Mouse (Mus musculus): ENCODE measurements around the gene Ampd1. TPM values are rescaled to one million over a fixed set of nuclear protein-coding genes. Genes with fewer than 3 reads are reported as not detected.
A peak's percentile ranks its signal among the peaks of the same experiment; 100 is the strongest.
"Not testable (repeated sequence)": the region's sequence is repeated elsewhere in the genome, so short reads cannot be mapped to it uniquely, and the experiment has no call there.

Gene Ampd1
- polyA plus RNA-seq, 1 experiment from 2014 or later: 0.19 TPM

DNA sequence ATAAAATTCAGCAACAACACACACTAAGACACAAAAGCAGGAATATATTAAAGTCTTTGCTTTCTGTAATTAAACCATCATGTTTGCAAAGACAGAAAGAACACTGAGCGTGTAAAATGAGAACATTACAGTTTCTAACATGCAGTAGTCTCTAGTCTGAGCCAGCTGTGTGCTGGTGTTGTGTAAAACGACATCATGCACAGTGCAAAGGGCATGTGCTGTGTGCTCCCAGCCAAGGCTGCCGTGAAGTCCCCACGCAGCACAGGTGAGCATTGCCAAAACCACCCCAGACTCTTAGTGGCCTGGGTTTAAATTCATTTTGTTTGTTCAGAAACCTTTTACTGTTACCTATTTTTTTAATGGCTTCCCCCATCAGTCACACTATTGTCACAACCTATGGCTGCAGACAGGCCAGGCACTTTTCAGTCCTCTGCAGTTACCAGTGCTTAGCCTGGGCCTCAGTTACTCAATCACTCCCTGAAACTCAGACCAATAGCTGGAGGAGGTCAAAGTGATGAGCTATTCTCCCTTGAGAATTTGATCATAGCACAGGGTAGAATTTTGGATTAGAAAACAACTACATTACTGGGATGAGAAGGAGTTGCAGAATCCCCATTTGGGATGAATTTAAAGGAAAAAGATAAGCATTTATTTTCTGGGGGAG, 62.7 kb downstream of the Ampd1 start:
- no peak overlapping the region for H3K4me2 ChIP-seq
- WGBS: 80% methylated on average over 4 of the region's 4 CpGs
- no peak for ATAC-seq (replicated peaks; ENCODE audit: insufficient number of reproducible peaks, insufficient read depth, low FRiP score, low read depth)
- no peaks in the 10 kb centered on the region for H3K9me3 ChIP-seq (replicated peaks)
- no peaks in the 10 kb centered on the region for H3K27me3 ChIP-seq
- H3K9ac ChIP-seq: no peak overlapping the region
- no peaks in the 10 kb centered on the region for H3K36me3 ChIP-seq
- no peak overlapping the region for H3K27ac ChIP-seq
- H3K4me3 ChIP-seq: no peak overlapping the region
- peaks cover 13% of the 10 kb centered on the region for H3K4me1 ChIP-seq (replicated peaks)

DNA sequence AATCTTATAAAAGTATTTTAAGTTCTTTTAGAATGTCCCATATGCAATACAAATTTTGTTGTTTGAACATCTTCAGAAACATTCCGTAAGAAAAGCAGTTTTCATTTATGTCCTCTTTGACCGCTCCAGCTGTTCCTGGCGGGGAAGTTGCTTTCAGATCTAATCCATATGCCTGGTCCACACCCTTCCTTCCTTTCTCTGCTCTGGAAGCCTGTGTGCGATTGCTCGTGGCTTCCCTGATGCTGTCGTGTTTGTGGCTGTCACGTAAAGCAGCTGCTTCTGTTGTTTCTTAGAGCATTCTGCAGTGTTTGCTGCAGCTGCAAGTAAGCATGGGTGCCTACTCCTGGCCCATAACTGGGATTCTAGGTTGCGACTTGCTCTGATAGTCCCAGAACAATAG, 65.2 kb downstream of the Ampd1 start:
- ATAC-seq (replicated peaks; ENCODE audit: insufficient number of reproducible peaks, insufficient read depth, low FRiP score, low read depth): no peak
- Histone ChIP-seq H3K4me2 (peak overlapping the region; percentile 55), H3K27ac (peak overlapping the region; percentile 71), H3K27me3 (no peaks in the 10 kb centered on the region), H3K4me1 (replicated peaks) (peaks cover 13% of the 10 kb centered on the region), H3K36me3 (no peaks in the 10 kb centered on the region), H3K4me3 (no peak overlapping the region), H3K9ac (0 out of 2 replicates have a peak overlapping the region, but pooled peaks have one; percentile 20), H3K9me3 (replicated peaks) (no peaks in the 10 kb centered on the region)
- 48% methylated on average over 8 of the region's 8 CpGs for WGBS

DNA sequence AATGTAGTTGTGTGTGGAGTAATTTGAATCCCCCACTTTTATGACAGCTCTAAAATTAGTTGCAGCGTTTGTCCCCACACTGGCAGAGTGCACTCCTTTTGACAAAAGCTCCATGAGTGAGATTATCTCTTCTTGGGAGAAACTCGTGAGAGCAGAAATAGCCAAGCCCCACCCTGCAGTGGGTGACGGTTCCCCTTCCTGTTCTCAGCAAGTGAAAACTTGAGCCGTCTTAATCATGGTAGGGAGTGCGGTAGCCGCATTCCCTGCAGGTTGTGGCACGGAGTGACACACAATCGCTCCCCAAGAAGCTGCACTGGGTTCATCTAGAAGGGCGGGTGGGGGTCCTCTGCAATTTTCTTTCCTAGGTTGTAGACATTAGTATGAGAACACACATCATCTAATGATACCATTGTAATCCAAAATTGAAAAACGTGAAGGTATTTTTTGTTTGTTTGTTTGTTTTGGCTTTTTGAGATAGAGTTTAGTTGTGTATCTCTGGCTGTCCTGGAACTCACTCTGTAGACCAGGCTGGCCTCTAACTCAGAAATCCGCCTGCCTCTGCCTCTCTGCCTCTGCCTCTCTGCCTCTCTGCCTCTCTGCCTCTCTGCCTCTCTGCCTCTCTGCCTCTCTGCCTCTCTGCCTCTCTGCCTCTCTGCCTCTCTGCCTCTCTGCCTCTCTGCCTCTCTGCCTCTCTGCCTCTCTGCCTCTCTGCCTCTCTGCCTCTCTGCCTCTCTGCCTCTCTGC, 66.5 kb downstream of the Ampd1 start:
- H3K9ac ChIP-seq: 0 out of 2 replicates have a peak overlapping the region, but pooled peaks have one; percentile 20
- not testable (repeated sequence) for H3K36me3 ChIP-seq; H3K27me3 ChIP-seq; ATAC-seq (replicated peaks; ENCODE audit: insufficient number of reproducible peaks, insufficient read depth, low FRiP score, low read depth); H3K9me3 ChIP-seq (replicated peaks)
- 33% methylated on average over 11 of the region's 11 CpGs for WGBS
- H3K4me1 ChIP-seq (replicated peaks): peaks cover 13% of the 10 kb centered on the region
- H3K4me3 ChIP-seq: peak overlapping the region; percentile 27
- H3K4me2 ChIP-seq: peak overlapping the region; percentile 55
- H3K27ac ChIP-seq: peak overlapping the region; percentile 71

DNA sequence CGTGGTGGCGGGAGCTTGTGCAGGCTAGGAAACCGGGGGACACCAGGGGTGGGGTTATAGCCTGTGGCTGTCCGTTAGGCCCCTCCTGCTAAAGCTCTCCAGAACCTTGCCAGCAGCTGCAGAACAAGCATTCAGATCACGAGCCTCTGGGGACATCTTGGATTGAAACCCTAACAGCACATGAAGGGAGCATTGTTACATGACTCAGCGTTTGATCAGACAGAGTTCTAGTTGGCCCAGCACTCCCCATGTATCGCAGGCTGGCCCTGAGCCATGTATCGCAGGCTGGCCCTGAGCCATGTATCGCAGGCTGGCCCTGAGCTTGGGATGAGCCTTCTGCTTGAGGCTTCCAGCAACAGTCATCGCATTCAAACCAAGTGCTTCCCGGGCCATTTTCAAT, 67.5 kb downstream of the Ampd1 start:
- Histone ChIP-seq H3K4me1 (replicated peaks) (peaks cover 13% of the 10 kb centered on the region), H3K36me3 (no peaks in the 10 kb centered on the region), H3K4me3 (no peak overlapping the region), H3K27me3 (no peaks in the 10 kb centered on the region), H3K4me2 (no peak overlapping the region), H3K9ac (no peak overlapping the region), H3K9me3 (replicated peaks) (no peaks in the 10 kb centered on the region), H3K27ac (no peak overlapping the region)
- WGBS: 76% methylated on average over 11 of the region's 11 CpGs
- ATAC-seq (replicated peaks; ENCODE audit: insufficient number of reproducible peaks, insufficient read depth, low FRiP score, low read depth): peak; percentile 17; the same call in 1 of the 2 replicates

DNA sequence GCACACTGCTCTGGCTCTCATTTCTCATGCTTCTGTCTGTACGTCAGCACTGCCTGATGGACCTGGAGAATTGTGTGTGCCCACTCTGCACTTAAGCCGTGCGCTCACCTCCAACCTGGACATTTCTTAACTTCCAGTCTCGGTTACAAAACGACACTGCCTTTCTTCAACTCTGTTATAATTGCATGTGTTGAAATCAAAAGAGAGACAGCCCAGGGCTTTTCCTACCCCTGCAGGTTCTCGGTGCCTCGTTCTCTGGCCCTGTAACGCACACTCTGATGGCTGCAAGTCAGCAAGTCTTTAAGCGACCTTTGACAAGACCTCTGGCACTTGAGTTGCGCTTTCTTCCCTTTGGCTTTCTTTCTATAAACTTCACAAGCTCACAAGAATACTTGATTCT, 68.6 kb downstream of the Ampd1 start:
- H3K4me3 ChIP-seq: no peak overlapping the region
- H3K27me3 ChIP-seq: no peaks in the 10 kb centered on the region
- ATAC-seq (replicated peaks; ENCODE audit: insufficient number of reproducible peaks, insufficient read depth, low FRiP score, low read depth): no peak
- no peak overlapping the region for H3K4me2 ChIP-seq
- no peaks in the 10 kb centered on the region for H3K9me3 ChIP-seq (replicated peaks)
- no peak overlapping the region for H3K9ac ChIP-seq
- H3K27ac ChIP-seq: no peak overlapping the region
- H3K36me3 ChIP-seq: no peaks in the 10 kb centered on the region
- peaks cover 13% of the 10 kb centered on the region for H3K4me1 ChIP-seq (replicated peaks)
- WGBS: 72% methylated on average over 10 of the region's 10 CpGs

DNA sequence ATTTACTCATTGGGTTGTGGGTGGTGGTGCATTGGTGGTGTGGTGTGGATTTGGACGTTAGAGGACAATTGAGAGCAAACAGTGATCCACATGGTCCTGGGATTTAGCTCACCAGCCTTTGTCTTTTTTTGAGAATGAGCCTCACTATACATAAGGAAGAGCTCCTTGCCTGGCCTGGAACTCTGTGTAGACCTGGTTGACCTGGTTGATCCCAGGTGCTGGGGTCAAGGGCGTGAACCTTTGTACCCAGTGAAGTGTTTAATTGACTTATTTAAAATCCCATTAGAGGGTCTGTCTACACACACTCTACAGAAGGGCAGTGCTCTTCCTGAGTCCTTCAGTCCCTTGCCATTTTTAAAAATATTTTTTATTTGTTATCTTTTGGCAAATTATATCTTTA, 71.5 kb downstream of the Ampd1 start:
- no peak overlapping the region for H3K4me2 ChIP-seq
- no peak for ATAC-seq (replicated peaks; ENCODE audit: insufficient number of reproducible peaks, insufficient read depth, low FRiP score, low read depth)
- 82% methylated on average over 2 of the region's 2 CpGs for WGBS
- H3K27me3 ChIP-seq: no peaks in the 10 kb centered on the region
- H3K9me3 ChIP-seq (replicated peaks): no peaks in the 10 kb centered on the region
- no peaks in the 10 kb centered on the region for H3K4me1 ChIP-seq (replicated peaks)
- no peak overlapping the region for H3K27ac ChIP-seq
- H3K9ac ChIP-seq: no peak overlapping the region
- no peaks in the 10 kb centered on the region for H3K36me3 ChIP-seq
- H3K4me3 ChIP-seq: no peak overlapping the region

DNA sequence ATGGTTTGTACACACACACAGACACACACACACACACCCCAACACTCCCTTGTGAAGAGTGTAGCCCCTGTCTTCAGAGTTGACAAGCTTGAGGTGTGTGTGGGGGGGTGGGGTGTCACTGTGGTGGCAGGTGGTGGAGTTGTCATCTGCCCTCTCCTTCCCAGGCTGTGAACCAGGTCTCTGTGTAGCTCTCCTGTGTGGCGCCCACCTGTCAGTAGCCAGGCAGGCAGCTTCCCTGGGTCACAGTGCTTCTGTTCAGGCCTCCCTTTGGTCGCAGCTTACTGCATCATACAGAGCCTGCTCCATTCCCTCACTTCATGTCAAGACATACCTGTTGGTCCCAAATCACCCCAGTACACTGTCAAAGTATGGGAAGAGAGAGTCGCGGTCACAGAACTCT, 72.0 kb downstream of the Ampd1 start:
- no peaks in the 10 kb centered on the region for H3K36me3 ChIP-seq
- H3K9ac ChIP-seq: no peak overlapping the region
- 77% methylated on average over 4 of the region's 4 CpGs for WGBS
- no peaks in the 10 kb centered on the region for H3K4me1 ChIP-seq (replicated peaks)
- H3K27ac ChIP-seq: peak overlapping the region; percentile 3; the same call in 1 of the 2 replicates
- H3K9me3 ChIP-seq (replicated peaks): no peaks in the 10 kb centered on the region
- 0 out of 2 replicates have a peak, but pooled peaks have one; percentile 35 for ATAC-seq (replicated peaks; ENCODE audit: insufficient number of reproducible peaks, insufficient read depth, low FRiP score, low read depth)
- no peaks in the 10 kb centered on the region for H3K27me3 ChIP-seq
- no peak overlapping the region for H3K4me3 ChIP-seq
- no peak overlapping the region for H3K4me2 ChIP-seq

DNA sequence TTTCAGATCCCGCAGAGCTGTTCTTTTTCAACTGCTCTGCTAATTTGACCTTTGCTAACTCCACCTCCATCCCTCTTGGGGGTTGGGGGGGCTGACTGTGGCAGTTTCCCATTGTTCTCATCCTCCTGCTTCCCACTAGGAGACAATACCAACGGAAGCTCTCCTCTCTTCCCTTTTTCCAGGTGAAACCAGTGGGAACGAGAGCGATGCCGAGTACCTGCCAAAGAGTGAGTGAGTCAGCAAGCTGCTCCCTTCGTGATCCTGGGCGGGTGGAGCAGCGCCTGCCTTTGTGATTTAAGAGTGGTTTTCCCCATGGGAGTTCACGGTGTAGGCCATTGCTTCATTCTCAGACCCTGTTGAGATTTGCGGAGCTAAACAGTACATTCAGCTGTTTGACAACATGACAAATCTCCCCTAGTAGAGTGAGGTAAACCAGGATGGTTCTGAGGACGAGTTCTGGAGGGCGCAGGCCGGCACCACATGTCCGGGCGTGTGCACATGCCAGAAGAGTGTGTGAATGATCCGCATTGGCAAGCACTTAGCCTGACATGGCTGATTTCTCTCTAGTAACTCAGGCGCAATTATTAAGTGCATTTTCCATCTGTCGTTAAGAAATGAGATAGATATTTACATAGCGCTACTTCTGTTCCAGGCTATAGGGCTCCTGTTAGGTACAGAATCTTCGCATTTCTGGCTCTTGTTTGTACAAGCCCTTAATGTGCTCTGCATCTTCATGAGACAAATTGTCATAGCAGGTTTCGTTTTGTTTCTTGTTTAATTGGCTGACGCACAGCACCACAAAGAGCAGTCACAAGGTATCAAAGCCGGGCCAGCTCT, 72.7 kb downstream of the Ampd1 start:
- no peaks in the 10 kb centered on the region for H3K27me3 ChIP-seq

DNA sequence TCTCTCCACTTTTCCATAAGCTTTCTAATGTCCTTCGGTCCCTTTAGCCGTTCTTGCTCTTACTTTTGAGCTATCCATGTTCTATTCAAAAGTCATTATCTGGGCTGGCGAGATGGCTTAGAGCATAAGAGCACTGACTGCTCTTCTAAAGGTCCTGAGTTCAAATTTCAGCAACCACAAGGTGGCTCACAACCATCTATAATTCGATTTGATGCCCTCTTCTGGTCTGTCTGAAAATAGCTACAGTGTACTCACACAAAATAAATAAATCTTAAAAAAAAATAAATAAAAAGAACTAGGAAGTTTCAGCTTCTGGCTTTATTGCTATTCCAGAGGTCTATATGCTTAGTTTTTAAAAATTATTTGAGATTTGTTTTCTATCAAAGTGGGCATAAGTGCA, 74.0 kb downstream of the Ampd1 start:
- 83% methylated on average over 4 of the region's 4 CpGs for WGBS
- H3K27ac ChIP-seq: no peak overlapping the region
- no peak for ATAC-seq (replicated peaks; ENCODE audit: insufficient number of reproducible peaks, insufficient read depth, low FRiP score, low read depth)

More for the DNA sequence above, 72.7 kb downstream of the Ampd1 start:
- H3K27ac ChIP-seq: no peak overlapping the region
- H3K4me2 ChIP-seq: no peak overlapping the region
- no peak for ATAC-seq (replicated peaks; ENCODE audit: insufficient number of reproducible peaks, insufficient read depth, low FRiP score, low read depth)
- no peaks in the 10 kb centered on the region for H3K36me3 ChIP-seq
- H3K4me3 ChIP-seq: no peak overlapping the region
- no peaks in the 10 kb centered on the region for H3K4me1 ChIP-seq (replicated peaks)
- 75% methylated on average over 23 of the region's 23 CpGs for WGBS
- no peaks in the 10 kb centered on the region for H3K9me3 ChIP-seq (replicated peaks)
- no peak overlapping the region for H3K9ac ChIP-seq

DNA sequence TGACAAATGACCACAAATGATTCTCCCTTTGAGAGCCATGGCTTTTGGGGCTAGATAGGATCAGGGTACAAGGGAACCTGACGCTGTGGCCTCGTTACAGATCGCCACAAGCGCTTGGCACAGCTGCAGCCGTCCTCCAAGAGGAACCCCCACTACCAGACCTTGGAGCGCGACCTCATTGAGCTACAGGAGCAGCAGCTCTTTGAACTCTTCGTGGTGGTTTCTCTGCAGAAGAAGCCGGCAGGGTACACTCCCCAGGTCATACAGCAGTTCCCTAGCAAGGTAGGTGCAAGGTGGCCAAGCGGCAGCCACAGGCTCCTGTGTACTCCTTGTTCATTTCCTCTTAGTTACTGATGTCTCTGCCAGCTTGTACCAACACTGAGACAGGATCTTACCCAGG, 75.1 kb downstream of the Ampd1 start:
- Histone ChIP-seq H3K27ac (no peak overlapping the region), H3K36me3 (peaks cover 9% of the 10 kb centered on the region), H3K4me3 (no peak overlapping the region), H3K4me2 (no peak overlapping the region), H3K9ac (no peak overlapping the region), H3K9me3 (replicated peaks) (no peaks in the 10 kb centered on the region), H3K27me3 (no peaks in the 10 kb centered on the region), H3K4me1 (replicated peaks) (no peaks in the 10 kb centered on the region)
- 81% methylated on average over 10 of the region's 10 CpGs for WGBS
- ATAC-seq (replicated peaks; ENCODE audit: insufficient number of reproducible peaks, insufficient read depth, low FRiP score, low read depth): no peak

More for the DNA sequence above, 74.0 kb downstream of the Ampd1 start:
- H3K27me3 ChIP-seq: no peaks in the 10 kb centered on the region
- H3K4me1 ChIP-seq (replicated peaks): no peaks in the 10 kb centered on the region
- no peaks in the 10 kb centered on the region for H3K36me3 ChIP-seq
- no peak overlapping the region for H3K9ac ChIP-seq
- H3K4me3 ChIP-seq: no peak overlapping the region
- no peak overlapping the region for H3K4me2 ChIP-seq
- H3K9me3 ChIP-seq (replicated peaks): no peaks in the 10 kb centered on the region
